Comparison of ENCODE assay signal across 9 mouse cellular contexts in genomic region chr3:75864203-75864602, GRCm38 (mm10).
A peak's percentile ranks its signal among the peaks of the same experiment; 100 is the strongest.
DNase-seq lines count a peak whose midpoint lies in the region; ATAC-seq and TF ChIP-seq lines count a peak whose summit lies in the region.
"Had no signal": no experiment of that assay in that cellular context is flagged by ENCODE, and none has a peak within 500 bp of the region (broad histone marks: within the 10 kb centered on the region; RNA-seq: fewer than 3 reads in every experiment).

No protein-coding gene starts in this region.

- 20% methylated on average over 2 of the region's 2 CpGs for WGBS in heart, postnatal 0 days
- 23% methylated on average over 2 of the region's 2 CpGs for WGBS in liver, postnatal 0 days (ENCODE audit: insufficient replicate concordance)
- WGBS in liver, embryonic 12.5 days (ENCODE audit: insufficient replicate concordance), result 13% methylated on average over 2 of the region's 2 CpGs
- 38% methylated on average over 2 of the region's 2 CpGs for whole genome bisulfite sequencing in neural tube, embryonic 15.5 days

- H3K9ac ChIP-seq in heart, postnatal 0 days (replicated peaks; ENCODE audit: low read depth, low read length), result no peak overlapping the region
- H3K9ac ChIP-seq in liver, postnatal 0 days (replicated peaks), result no peak overlapping the region
- H3K9ac ChIP-seq in liver, embryonic 12.5 days, result no peak overlapping the region
- no peak overlapping the region for H3K9ac ChIP-seq in neural tube, embryonic 15.5 days (replicated peaks)

- intact Hi-C loops in heart, postnatal 10 days (cut with DNase I), result loop anchor here (5.0 kb wide), 1 partner anchor 647 kb away; no protein-coding TSS in a partner anchor

- H3K27ac ChIP-seq in heart, postnatal 0 days (ENCODE audit: low read depth), result no peak overlapping the region
- H3K27ac ChIP-seq in liver, postnatal 0 days (ENCODE audit: low read depth), result no peak overlapping the region
- H3K27ac ChIP-seq in liver, embryonic 12.5 days, result no peak overlapping the region
- no peak overlapping the region for H3K27ac ChIP-seq in cortical plate, adult 2 months (ENCODE audit: insufficient read depth, low read length)
- H3K27ac ChIP-seq in neural tube, embryonic 15.5 days (replicated peaks), result no peak overlapping the region

- H3K4me2 ChIP-seq in heart, postnatal 0 days (ENCODE audit: low read depth, low read length), result no peak overlapping the region
- H3K4me2 ChIP-seq in liver, postnatal 0 days (ENCODE audit: low read depth, low read length), result no peak overlapping the region
- no peak overlapping the region for H3K4me2 ChIP-seq in liver, embryonic 12.5 days
- no peak overlapping the region for H3K4me2 ChIP-seq in neural tube, embryonic 15.5 days
- H3K4me2 ChIP-seq: heart, embryonic 11.5 days had no signal

- H3K4me3 ChIP-seq in heart, postnatal 0 days (ENCODE audit: low read depth, low read length), result no peak overlapping the region
- no peak overlapping the region for H3K4me3 ChIP-seq in liver, postnatal 0 days (ENCODE audit: low read depth, low read length)
- H3K4me3 ChIP-seq in liver, embryonic 12.5 days, result no peak overlapping the region
- H3K4me3 ChIP-seq in cortical plate, adult 2 months (ENCODE audit: insufficient read depth, low read length), result no peak overlapping the region
- H3K4me3 ChIP-seq in neural tube, embryonic 15.5 days (replicated peaks), result no peak overlapping the region

- 0 out of 2 replicates have a peak, but pooled peaks have one; percentile 1 for TF ChIP-seq CTCF in heart, postnatal 0 days (IDR thresholded peaks at IDR 0.05; ENCODE audit: low read depth)
- TF ChIP-seq CTCF in liver, postnatal 0 days (IDR thresholded peaks at IDR 0.05; ENCODE audit: low read depth), result peak; percentile 39; the same call in 1 of the 2 replicates
- TF ChIP-seq CTCF in cortical plate, adult 2 months (IDR thresholded peaks at IDR 0.05; ENCODE audit: extremely low read depth, insufficient read depth, low read length), result peak; percentile 33; the same call in 1 of the 2 replicates

- no peaks in the 10 kb centered on the region for H3K9me3 ChIP-seq in heart, postnatal 0 days (replicated peaks; ENCODE audit: control insufficient read depth, low read length)
- no peaks in the 10 kb centered on the region for H3K9me3 ChIP-seq in liver, postnatal 0 days (ENCODE audit: low read length)
- no peaks in the 10 kb centered on the region for H3K9me3 ChIP-seq in liver, embryonic 12.5 days (replicated peaks)
- no peaks in the 10 kb centered on the region for H3K9me3 ChIP-seq in neural tube, embryonic 15.5 days (replicated peaks)

- TF ChIP-seq EP300 in heart, postnatal 0 days (IDR thresholded peaks at IDR 0.05; ENCODE audit: low read depth), result no peak
- no peak for TF ChIP-seq EP300 in liver, postnatal 0 days (IDR thresholded peaks at IDR 0.05; ENCODE audit: low read depth)

- no peak for TF ChIP-seq POLR2A in cortical plate, adult 2 months (IDR thresholded peaks at IDR 0.05; ENCODE audit: extremely low read depth, insufficient read depth, low read length)

- no peaks in the 10 kb centered on the region for H3K36me3 ChIP-seq in heart, postnatal 0 days (replicated peaks; ENCODE audit: control insufficient read depth, insufficient read depth, low read length)
- H3K36me3 ChIP-seq in liver, postnatal 0 days (replicated peaks; ENCODE audit: insufficient read depth, low read length), result no peaks in the 10 kb centered on the region
- no peaks in the 10 kb centered on the region for H3K36me3 ChIP-seq in liver, embryonic 12.5 days
- H3K36me3 ChIP-seq in neural tube, embryonic 15.5 days, result no peaks in the 10 kb centered on the region

- H3K4me1 ChIP-seq in heart, postnatal 0 days (ENCODE audit: control insufficient read depth, insufficient read depth), result no peaks in the 10 kb centered on the region
- H3K4me1 ChIP-seq in liver, postnatal 0 days (ENCODE audit: insufficient read depth), result no peaks in the 10 kb centered on the region
- H3K4me1 ChIP-seq in liver, embryonic 12.5 days, result no peaks in the 10 kb centered on the region
- no peaks in the 10 kb centered on the region for H3K4me1 ChIP-seq in cortical plate, adult 2 months (ENCODE audit: control insufficient read depth, insufficient read depth, low read length)
- no peaks in the 10 kb centered on the region for H3K4me1 ChIP-seq in neural tube, embryonic 15.5 days

- ATAC-seq in heart, postnatal 0 days (ENCODE audit: insufficient read depth, low read depth), result no peak
- no peak for ATAC-seq in liver, postnatal 0 days
- no peak for ATAC-seq in liver, embryonic 12.5 days
- ATAC-seq in megakaryocyte-erythroid progenitor cell, adult 5-6 weeks (replicated peaks; ENCODE audit: low FRiP score, low TSS enrichment, poor library complexity, severe bottlenecking), result no peak
- no peak for ATAC-seq in neural tube, embryonic 15.5 days (ENCODE audit: low FRiP score)

- DNase-seq in heart, postnatal 0 days (ENCODE audit: low spot score), result no peak
- no peak for DNase-seq in heart, postnatal 10 days
- no peak for DNase-seq in liver, postnatal 0 days
- DNase-seq in MEL-GATA-1-ER (ENCODE audit: extremely low read depth, low read depth), result peak; percentile 11

- H3K27me3 ChIP-seq in heart, postnatal 0 days (ENCODE audit: control insufficient read depth, insufficient read depth, low read length), result no peaks in the 10 kb centered on the region
- H3K27me3 ChIP-seq in liver, postnatal 0 days (ENCODE audit: insufficient read depth, low read length), result no peaks in the 10 kb centered on the region
- no peaks in the 10 kb centered on the region for H3K27me3 ChIP-seq in liver, embryonic 12.5 days (replicated peaks)
- no peaks in the 10 kb centered on the region for H3K27me3 ChIP-seq in neural tube, embryonic 15.5 days (replicated peaks)
